Mouse (Mus musculus) megakaryocyte progenitor cell, adult 5-6 weeks (primary cell): ENCODE measurements around the gene Flywch2. TPM values are rescaled to one million over a fixed set of nuclear protein-coding genes. Genes with fewer than 3 reads are reported as not detected.
"Not testable (repeated sequence)": the region's sequence is repeated elsewhere in the genome, so short reads cannot be mapped to it uniquely, and the experiment has no call there.

Source experiments
- ATAC-seq: replicated peaks from 2 replicates; pipeline ENCODE4 v1.8.0; 2016; ENCODE audit warnings: mild to moderate bottlenecking, moderate TSS enrichment, inconsistent platforms; ENCODE audit not compliant: poor library complexity
- total RNA-seq, 2 experiments: library from RNA; stranded (forward) in 1 of 2; stranded (reverse) in 1 of 2; fragments of 157-497, 149-512 nt in 1 of 2; fragments of 200-1000 nt in 1 of 2; gene quantifications; 2 replicates each; pipeline versions ENCODE4 v1.2.3 to v1.2.4; 2015 to 2017

The Flywch2 gene
- total RNA-seq, 2 experiments from 2014 or later = 3.3 TPM; not detected in 1

GRCm38 (mm10) chr17:23791079-23791357 lies 5.1 kb upstream of the Flywch2 start:
- ATAC-seq = peak; percentile 6; the same call in 1 of the 2 replicates

DNA sequence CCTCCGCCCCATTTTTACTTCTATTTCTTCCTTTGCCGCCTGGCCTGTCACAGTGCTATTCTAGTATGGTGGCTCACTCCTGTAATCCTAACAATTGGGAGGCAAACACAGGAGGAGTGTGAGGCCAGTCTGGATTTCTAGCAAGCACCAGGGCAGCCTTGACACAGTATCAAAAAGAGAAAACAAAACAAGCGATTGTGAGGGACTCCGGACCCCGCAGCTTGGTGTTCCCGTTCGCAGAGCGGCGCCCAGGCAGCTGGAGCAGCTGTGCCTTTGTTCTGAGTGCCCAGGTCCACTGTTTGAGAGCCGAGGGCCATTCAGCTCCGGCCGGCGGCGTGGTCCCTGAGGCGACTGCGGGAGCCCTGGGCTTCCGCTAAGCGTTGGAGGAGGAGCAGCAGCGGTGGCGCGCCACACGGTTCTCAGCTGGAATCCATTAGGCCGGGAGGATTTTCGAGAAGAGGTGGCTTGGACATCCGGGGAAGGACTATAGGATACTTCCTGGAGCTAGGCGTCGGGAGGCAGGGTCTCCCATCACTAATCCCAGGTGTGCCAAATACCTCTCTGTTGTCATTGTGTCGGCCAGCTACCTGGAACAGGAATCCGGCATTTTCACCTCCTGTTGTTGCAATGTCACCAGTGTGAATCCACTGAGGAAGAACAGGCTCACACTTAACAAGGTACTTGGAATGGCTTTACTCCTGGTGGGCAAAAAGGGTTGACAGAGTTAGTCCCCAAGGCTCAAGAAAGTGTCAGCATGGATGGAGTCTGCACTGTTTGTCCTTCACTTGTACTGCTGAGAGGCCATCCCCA lies 4.6 kb upstream of the Flywch2 start, which contains the start of gene Srrm2:
Gene Srrm2, plus strand, starts transcription at position 264 of the 810 bp plus-strand sequence.
- peak; percentile 70 for ATAC-seq

DNA sequence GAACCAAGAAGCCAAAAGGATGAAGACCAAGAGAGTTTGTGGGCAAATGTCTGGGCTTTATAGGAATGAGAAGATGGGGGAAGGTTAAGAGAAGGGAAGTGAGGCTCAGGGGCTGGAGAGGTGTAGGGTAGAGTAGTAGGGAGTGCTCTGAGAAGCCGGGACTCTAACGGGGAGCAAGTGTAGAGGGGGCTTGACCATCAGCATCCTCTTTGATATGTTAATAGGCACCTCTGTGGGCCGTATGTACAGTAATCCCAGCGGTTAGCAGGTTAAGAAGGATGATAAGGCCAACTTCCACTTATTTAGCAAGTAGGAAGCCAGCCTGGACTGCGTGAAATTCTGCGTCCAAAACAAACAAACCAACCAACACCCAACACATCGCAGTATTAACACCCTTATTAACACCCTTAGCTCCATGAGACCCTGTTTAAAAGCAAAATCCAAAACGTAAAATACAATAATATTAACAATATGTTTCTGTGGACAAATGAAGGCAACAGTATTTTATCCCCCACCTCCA lies 3.9 kb upstream of the Flywch2 start:
- no peak for ATAC-seq

GRCm38 (mm10) chr17:23788973-23789372 lies 3.1 kb upstream of the Flywch2 start:
- no peak for ATAC-seq

- ATAC-seq = no peak
These were observed 640 bp upstream of the Flywch2 start for GRCm38 (mm10) chr17:23786510-23786931.

DNA sequence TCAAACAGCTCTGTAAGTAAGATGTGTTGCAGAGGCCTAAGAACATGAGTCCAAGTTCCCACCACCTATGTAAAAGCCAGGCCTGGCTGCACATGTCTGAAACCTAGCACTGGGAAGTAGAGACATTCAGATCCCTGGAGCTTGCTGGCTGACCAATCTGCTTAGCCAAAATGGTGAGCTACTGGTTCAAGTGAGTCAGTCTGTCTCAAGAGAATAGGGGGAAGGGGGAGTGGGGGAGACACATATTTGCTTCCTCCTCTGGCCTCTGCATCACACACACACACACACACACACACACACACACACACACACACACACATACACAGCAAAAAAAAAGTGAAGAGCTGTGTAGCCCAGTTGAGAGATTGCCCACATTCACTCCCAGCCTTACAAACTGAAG lies 2.5 kb downstream of the Flywch2 start:
- no peak for ATAC-seq

- ATAC-seq = no peak
These were observed 7.4 kb downstream of the Flywch2 start for GRCm38 (mm10) chr17:23778447-23778846.

GRCm38 (mm10) chr17:23777141-23777540 lies 8.7 kb downstream of the Flywch2 start:
- ATAC-seq = no peak

DNA sequence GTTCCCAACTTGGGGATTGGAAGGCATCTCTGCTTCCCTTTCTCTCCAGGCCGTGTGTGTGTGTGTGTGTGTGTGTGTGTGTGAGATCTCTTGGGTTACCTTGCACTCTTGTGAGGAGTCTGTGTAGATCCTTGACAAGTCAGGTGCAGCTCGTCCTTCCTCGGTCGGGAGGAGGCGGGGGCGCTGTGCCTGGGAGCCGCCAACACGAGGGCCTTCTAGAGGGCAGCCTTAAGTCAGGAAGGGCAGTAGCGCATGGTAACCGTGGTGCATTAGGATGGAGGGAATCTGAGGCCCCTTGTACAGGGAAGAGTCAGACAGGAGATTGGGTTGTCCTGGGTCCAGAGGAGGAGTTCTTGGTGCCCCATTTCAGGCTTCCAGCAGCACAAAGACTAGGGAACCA lies 9.7 kb downstream of the Flywch2 start:
- ATAC-seq = no peak

- ATAC-seq = peak; percentile 75
These were observed 11.8 kb downstream of the Flywch2 start for GRCm38 (mm10) chr17:23774090-23774489.

- ATAC-seq = no peak
These were observed 12.2 kb downstream of the Flywch2 start for GRCm38 (mm10) chr17:23773676-23774075.

GRCm38 (mm10) chr17:23772219-23772556 lies 13.7 kb downstream of the Flywch2 start:
- not testable (repeated sequence) for ATAC-seq

- ATAC-seq = peak; percentile 97
These were observed 14.3 kb downstream of the Flywch2 start, which contains the start of gene Flywch1 for GRCm38 (mm10) chr17:23771284-23772218. Gene Flywch1 (minus strand): TSS chr17:23771602.

DNA sequence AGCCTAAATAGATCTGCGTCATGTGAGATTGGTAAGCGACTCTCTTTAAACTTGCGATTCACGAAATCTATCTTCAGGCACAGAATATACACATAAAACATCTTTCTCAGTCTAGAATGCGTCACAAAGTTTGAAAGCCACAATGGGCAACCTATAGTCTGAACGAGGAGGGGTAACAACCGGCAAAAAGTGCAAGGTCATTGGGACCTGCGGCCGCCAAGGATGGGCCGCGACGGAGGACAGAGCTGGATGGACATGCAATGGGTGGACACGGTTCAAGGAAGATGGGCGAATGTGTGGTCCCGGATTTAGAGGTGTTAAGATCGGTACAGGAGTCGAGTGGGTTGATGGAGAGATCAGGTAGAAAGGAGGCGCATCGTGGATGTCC lies 15.0 kb downstream of the Flywch2 start:
- peak; percentile 1; the same call in 1 of the 2 replicates for ATAC-seq

DNA sequence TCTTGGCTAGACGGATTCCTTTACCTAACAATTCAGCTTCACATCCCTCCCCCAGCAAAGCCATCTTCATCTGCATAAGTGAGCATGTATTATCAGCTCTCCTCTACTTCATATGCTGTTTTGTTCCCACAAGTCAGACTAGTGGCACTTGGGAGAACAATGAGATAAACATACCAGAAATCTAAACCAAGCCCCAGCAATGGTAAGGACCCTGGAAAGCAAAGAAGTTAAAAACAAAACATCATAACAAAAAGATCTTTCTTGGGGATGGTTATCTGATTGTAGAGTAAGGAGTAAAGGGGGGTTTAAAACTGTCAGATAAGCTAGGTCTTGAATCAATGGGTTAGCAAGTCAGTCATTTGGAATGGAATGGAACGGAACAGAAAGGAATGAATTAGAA lies 15.4 kb downstream of the Flywch2 start:
- no peak for ATAC-seq

DNA sequence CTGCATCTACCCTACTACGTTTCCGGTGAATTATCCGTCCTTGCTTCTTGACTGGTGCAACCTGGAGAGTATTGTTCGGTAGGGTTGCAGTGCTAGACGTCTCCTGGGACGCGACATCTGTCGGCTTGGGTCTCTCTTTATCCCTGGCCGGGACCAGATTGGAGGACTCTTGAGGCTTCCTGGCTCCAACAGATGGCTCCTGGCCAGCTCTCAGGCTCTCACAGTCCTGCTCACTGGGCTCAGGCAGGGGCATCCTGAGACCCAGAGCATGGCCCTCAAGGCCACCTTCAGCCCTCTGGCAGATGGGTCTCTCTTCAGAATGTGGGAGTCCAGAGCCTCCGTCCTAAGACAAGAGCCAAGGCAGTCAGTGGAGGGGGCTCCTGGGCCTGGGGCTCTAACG lies 22.9 kb downstream of the Flywch2 start:
- no peak for ATAC-seq

- no peak for ATAC-seq
These were observed 24.7 kb downstream of the Flywch2 start for GRCm38 (mm10) chr17:23761155-23761554.

GRCm38 (mm10) chr17:23760231-23760630 lies 25.6 kb downstream of the Flywch2 start:
- no peak for ATAC-seq

DNA sequence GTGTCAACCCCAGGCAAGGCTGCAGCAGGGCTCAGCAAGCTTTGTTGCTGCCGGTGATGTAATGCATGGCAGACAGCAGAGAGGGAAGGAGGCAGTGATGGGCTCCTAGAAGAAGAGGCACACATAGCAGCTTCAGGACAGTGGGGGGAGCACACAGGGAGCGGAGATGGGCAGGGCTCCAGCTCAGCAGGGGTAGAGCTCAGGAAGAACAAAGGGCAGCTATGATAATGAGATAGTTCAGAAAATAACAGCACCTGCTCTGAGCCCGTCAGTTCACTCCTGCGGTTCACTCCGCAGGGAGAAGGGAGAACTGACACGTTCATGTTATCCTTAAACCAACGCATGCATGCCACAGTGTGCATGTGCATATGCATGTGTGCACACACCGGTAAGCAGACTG lies 27.1 kb downstream of the Flywch2 start:
- no peak for ATAC-seq

GRCm38 (mm10) chr17:23757581-23757980 lies 28.3 kb downstream of the Flywch2 start:
- no peak for ATAC-seq

DNA sequence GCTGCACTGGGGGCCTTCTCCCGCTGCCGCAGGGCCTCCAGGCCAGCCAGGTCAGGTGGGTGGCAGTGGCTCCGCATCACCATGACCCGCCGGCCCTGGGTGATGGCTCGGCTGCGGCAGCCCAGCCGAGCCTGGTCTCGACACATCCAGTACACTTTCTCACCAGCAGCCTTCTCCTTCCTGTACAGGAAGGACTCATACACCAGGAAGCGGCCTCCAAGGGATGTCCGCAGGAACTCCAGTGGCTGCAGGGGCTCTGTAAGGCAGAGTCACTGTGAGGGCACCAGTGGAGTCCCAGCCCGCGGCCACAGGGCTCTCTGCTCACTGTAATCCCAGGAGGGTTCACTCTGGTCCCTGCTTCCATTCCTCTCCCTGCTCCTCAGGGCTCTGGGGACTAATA lies 30.2 kb downstream of the Flywch2 start:
- no peak for ATAC-seq
